In genomic region chr10:84621826-84622790, GRCm38 (mm10) we compare ENCODE assay signal across 8 mouse cellular contexts. TPM values are rescaled to one million over a fixed set of nuclear protein-coding genes. Genes with fewer than 3 reads are reported as not detected.
DNase-seq lines count a peak whose midpoint lies in the region; ATAC-seq lines count a peak whose summit lies in the region.

Polr3b (plus strand) TSS chr10:84622292.

- WGBS in hindbrain, embryonic 12.5 days: 8% methylated on average over 53 of the region's 53 CpGs

- no peaks in the 10 kb centered on the region for H3K9me3 ChIP-seq in hindbrain, embryonic 12.5 days (replicated peaks)

- H3K36me3 ChIP-seq in hindbrain, embryonic 12.5 days: no peaks in the 10 kb centered on the region

- H3K4me2 ChIP-seq in hindbrain, embryonic 12.5 days (replicated peaks): peak within 1 kb of the TSS; percentile 75

- H3K4me3 ChIP-seq in hindbrain, embryonic 12.5 days: peak within 1 kb of the TSS; percentile 70

- H3K4me1 ChIP-seq in hindbrain, embryonic 12.5 days: peaks cover 14% of the 10 kb centered on the region

- no peaks in the 10 kb centered on the region for H3K27me3 ChIP-seq in hindbrain, embryonic 12.5 days

- peak; percentile 96 for DNase-seq in NIH3T3 (ENCODE audit: low read depth)
- peak; percentile 95 to 96 for DNase-seq in cerebellum, postnatal 10 days
- peak; percentile 88 to 90 for DNase-seq in frontal cortex, postnatal 10 days (ENCODE audit: low spot score in 2 of 2)
- DNase-seq in layer of hippocampus, postnatal 14 days (ENCODE audit: low spot score in 2 of 2): peak; percentile 97
- DNase-seq in lung, postnatal 14 days: peak; percentile 96
- peak; percentile 91 for DNase-seq in retina, adult 2 months (ENCODE audit: low read depth, low spot score)
- peak; percentile 92 for DNase-seq in thymus, postnatal 36 days

- H3K27ac ChIP-seq in hindbrain, embryonic 12.5 days: peak within 1 kb of the TSS; percentile 95

- ATAC-seq in hindbrain, embryonic 12.5 days (ENCODE audit: low FRiP score): peak; percentile 96

- peak within 1 kb of the TSS; percentile 65 for H3K9ac ChIP-seq in hindbrain, embryonic 12.5 days

RNA-seq across cellular contexts. Expression of gene Polr3b, which starts in this region (rescaled TPM):
- 19.3 and 22.9 TPM in 2 replicates for polyA plus RNA-seq in hindbrain, embryonic 12.5 days (2016; fragmentation: Nextera tagmentation; extraction: Ambion mirVana)
- total RNA-seq in layer of hippocampus, postnatal 14 days (2021): 10 to 100 TPM; 12.9 to 14.5 TPM

Comparison
In these comparisons a context has a peak if more than half of its experiments do, and no peak if none do; other contexts are left out.
1. Peak in every context shown above with its lines: DNase-seq, ATAC-seq, H3K4me3 ChIP-seq and H3K27ac ChIP-seq.